Mouse (Mus musculus) bone marrow macrophage, adult 2 months (primary cell): ENCODE results near the gene Myl4. TPM values are rescaled to one million over a fixed set of nuclear protein-coding genes. Genes with fewer than 3 reads are reported as not detected.
"Not testable (repeated sequence)": the region's sequence is repeated elsewhere in the genome, so short reads cannot be mapped to it uniquely, and the experiment has no call there.

Source experiments
- H3K27ac ChIP-seq: 2 replicates; pipeline ENCODE4 v1.5.1; 2012; ENCODE audit warnings: low read depth, low read length; ENCODE audit not compliant: insufficient read depth
- H3K4me1 ChIP-seq: 2 replicates; pipeline ENCODE4 v1.6.1; 2012; ENCODE audit warnings: low read length; ENCODE audit not compliant: control insufficient read depth, insufficient read depth
- H3K4me3 ChIP-seq: 2 replicates; pipeline ENCODE4 v1.5.1; 2012; ENCODE audit warnings: mild to moderate bottlenecking, low read length, moderate library complexity; ENCODE audit not compliant: insufficient read depth
- CTCF ChIP-seq: IDR thresholded peaks from 2 replicates; pipeline ENCODE4 v1.5.1; 2012; ENCODE audit warnings: low read depth, mild to moderate bottlenecking, low read length, moderate library complexity
- POLR2A ChIP-seq: IDR thresholded peaks from 2 replicates; pipeline ENCODE4 v1.6.1; 2012; ENCODE audit warnings: mild to moderate bottlenecking, low read depth, low read length, borderline replicate concordance
- polyA plus RNA-seq: library from polyadenylated mRNA; stranded (reverse); fragments of >200 nt; gene quantifications from 2 replicates; pipeline ENCODE4 v1.2.4, GENCODE M21; 2012; ENCODE audit not compliant: missing spikeins, insufficient read depth, insufficient read length

Gene Myl4
- not detected in 2 replicates for polyA plus RNA-seq

- TF ChIP-seq CTCF (no peak), POLR2A (no peak)
- H3K4me3 ChIP-seq: peak within 1 kb of the TSS; percentile 76
- peak within 1 kb of the TSS; percentile 57 for H3K27ac ChIP-seq
- H3K4me1 ChIP-seq: peaks cover 15% of the 10 kb centered on the region
Measured at GRCm38 (mm10) chr11:104550406-104550974, at the start of gene Myl4, which contains the start of gene Cdc27. Myl4 (plus strand) TSS chr11:104550663. Cdc27 (minus strand) TSS chr11:104550620.

DNA sequence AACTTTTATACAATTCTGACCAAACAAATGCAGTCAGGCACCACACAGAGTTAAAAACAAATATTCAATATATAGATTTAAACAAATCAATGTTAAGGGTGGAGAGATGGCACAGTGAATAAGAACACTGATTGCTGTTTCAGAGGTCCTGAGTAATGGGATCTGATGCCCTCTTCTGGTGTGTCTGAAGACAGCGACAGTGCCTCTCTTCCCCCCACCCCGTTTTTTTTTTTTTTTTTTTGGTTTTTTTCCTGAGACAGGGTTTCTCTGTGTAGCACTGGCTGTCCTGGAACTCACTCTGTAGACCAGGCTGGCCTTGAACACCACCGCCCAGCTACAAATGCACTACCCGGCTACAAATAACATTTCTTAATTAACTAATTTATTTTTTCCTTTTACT, 42.0 kb upstream of the Myl4 start:
- TF ChIP-seq POLR2A (no peak), CTCF (no peak)
- Histone ChIP-seq H3K27ac (no peak overlapping the region), H3K4me1 (no peaks in the 10 kb centered on the region), H3K4me3 (no peak overlapping the region)

DNA sequence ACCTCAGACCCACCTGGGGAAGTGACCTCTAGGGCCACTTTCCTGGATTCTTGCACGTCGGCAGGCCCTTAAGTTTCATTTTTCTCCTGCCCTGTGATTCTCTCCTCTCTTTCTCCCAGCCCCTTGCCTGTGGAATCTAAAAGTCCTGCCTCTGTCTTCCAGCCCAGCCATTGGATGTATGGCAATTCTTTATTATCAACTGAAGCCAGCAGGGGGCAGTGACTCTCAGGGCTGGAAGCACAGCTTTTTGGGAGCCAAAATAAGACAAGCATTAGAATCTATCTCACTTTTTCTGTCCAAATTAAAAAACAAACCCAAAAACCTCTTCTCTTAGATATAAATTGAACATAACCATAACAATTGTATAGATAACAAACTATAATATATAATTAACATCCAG, 39.9 kb upstream of the Myl4 start:
- no peak for TF ChIP-seq POLR2A
- TF ChIP-seq CTCF: peak; percentile 27; the same call in 1 of the 2 replicates
- Histone ChIP-seq H3K27ac (no peak overlapping the region), H3K4me3 (no peak overlapping the region), H3K4me1 (no peaks in the 10 kb centered on the region)

DNA sequence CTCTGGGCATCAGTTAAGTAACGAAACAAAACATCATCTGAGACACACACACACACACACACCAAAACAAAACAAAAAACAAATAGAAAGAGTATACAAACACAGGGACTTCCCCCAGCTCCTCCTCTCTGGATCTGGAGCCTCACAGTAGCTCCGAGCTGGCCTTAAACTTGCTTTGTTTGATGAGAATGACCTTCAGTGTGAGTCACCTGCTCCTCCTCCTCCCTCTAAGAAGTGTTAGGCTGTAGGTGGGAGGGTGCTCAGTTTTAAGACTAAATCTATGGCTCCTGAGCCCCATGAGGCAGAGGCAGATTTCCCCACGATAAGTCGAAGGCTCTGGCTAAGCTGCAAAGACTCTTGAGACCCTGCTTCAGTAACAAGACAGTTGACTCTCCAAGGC, 38.0 kb upstream of the Myl4 start:
- H3K4me3 ChIP-seq: no peak overlapping the region
- no peak overlapping the region for H3K27ac ChIP-seq
- H3K4me1 ChIP-seq: no peaks in the 10 kb centered on the region
- TF ChIP-seq POLR2A (no peak), CTCF (no peak)

- Histone ChIP-seq H3K27ac (no peak overlapping the region), H3K4me1 (no peaks in the 10 kb centered on the region), H3K4me3 (no peak overlapping the region)
- TF ChIP-seq POLR2A: no peak
- no peak for TF ChIP-seq CTCF
Measured at GRCm38 (mm10) chr11:104525935-104526334, 24.5 kb upstream of the Myl4 start.

DNA sequence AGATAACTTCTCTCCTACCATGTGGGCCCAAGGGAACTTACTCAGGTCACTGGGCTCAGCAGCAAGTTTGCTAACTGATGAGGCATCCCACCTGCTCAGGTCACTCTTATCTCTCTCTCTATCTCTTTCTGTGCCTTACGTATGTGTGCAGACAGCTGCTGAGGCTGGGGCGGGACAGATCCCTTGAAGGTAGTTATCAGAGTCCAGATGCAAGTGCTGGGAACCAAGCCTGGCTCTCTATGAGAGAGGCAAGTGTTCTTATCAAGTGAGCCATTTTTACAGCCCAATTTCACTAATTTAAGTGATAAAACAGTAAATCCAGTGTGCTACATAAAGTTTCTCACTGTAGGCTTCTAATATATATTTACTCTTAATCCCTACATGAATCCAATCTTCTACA, 13.6 kb upstream of the Myl4 start:
- Histone ChIP-seq H3K4me3 (no peak overlapping the region), H3K4me1 (peaks cover 4% of the 10 kb centered on the region; the same call in 1 of the 2 replicates), H3K27ac (no peak overlapping the region)
- no peak for TF ChIP-seq CTCF
- TF ChIP-seq POLR2A: no peak

- H3K4me3 ChIP-seq: no peak overlapping the region
- H3K4me1 ChIP-seq: peaks cover 6% of the 10 kb centered on the region; the same call in 1 of the 2 replicates
- TF ChIP-seq POLR2A (no peak), CTCF (no peak)
- no peak overlapping the region for H3K27ac ChIP-seq
Measured at GRCm38 (mm10) chr11:104537945-104538555, 12.4 kb upstream of the Myl4 start.

DNA sequence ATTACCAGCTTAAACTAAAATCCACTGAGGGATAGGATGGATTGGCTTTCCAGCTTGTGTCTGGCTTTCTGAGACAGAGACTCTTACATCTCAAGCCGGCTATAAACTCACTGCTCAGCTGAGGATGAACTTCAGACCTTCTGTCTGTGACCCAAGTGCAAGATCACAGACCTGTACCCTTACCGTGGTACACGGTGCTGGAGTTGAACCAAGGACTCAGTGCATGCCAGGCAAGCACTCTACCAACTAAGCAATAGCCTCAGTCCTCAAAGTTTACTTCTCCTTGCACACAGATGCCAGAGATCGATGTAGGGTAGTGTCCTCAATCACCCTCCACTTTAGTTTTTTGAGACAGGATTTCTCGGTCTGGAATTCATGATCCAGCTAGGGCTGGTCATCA, 10.7 kb upstream of the Myl4 start:
- no peak overlapping the region for H3K4me3 ChIP-seq
- H3K4me1 ChIP-seq: peaks cover 11% of the 10 kb centered on the region
- no peak overlapping the region for H3K27ac ChIP-seq
- TF ChIP-seq POLR2A: no peak

- not testable (repeated sequence) for H3K27ac ChIP-seq, H3K4me3 ChIP-seq
- H3K4me1 ChIP-seq: peaks cover 31% of the 10 kb centered on the region
Measured at GRCm38 (mm10) chr11:104543337-104543736, 7.1 kb upstream of the Myl4 start.

DNA sequence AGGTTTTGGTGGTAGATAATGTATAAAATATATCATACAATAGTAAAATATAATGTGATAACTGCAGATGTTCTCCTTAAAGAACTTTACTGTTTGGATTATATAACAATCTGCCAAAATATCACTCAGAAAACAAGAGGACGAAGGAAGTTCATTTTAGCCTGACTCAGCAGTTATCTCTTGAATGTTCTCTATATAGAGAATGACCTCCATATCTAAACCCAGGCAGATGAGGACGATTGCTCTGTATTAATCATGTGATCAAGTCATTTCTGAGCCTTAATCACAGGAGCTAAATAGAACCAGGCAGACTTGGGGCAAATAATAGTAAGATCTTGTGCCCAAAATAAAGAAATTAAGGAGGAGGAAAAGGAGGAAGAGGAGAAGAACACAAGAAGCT, 6.0 kb upstream of the Myl4 start:
- TF ChIP-seq POLR2A (no peak), CTCF (no peak)
- peaks cover 33% of the 10 kb centered on the region for H3K4me1 ChIP-seq
- no peak overlapping the region for H3K4me3 ChIP-seq
- peak overlapping the region; percentile 49 for H3K27ac ChIP-seq
